Mouse (Mus musculus) midbrain, postnatal 0 days (tissue): Measurements from ENCODE around the gene Wfikkn2. TPM values are rescaled to one million over a fixed set of nuclear protein-coding genes. Genes with fewer than 3 reads are reported as not detected.
"Not testable (repeated sequence)": the region's sequence is repeated elsewhere in the genome, so short reads cannot be mapped to it uniquely, and the experiment has no call there.

Experiments
- ATAC-seq: fragments of 200-750 bp; cut with Nextera tagmentation; 2 replicates; pipeline ENCODE4 v1.8.0; 2017; ENCODE audit warnings: moderate number of reproducible peaks, mild to moderate bottlenecking, moderate TSS enrichment, moderate library complexity; ENCODE audit not compliant: low FRiP score
- DNase-seq: peaks from one replicate; pipeline ENCODE4 v3.0.0-alpha.2; 2015; ENCODE audit warnings: low spot score
- H3K27ac ChIP-seq: fragments of 300-500 bp; sonication (generic); 2 replicates; pipeline ENCODE4 v1.5.1; 2014; ENCODE audit warnings: low read depth, mild to moderate bottlenecking, low read length, mixed read lengths
- H3K27me3 ChIP-seq: fragments of 300-500 bp; sonication (generic); 2 replicates; pipeline ENCODE4 v1.6.1; 2014; ENCODE audit warnings: low read length, control low read depth, mixed read lengths; ENCODE audit not compliant: insufficient read depth
- H3K36me3 ChIP-seq: fragments of 300-500 bp; sonication (generic); 2 replicates; pipeline ENCODE4 v1.6.1; 2014; ENCODE audit warnings: low read length, control low read depth, mixed read lengths; ENCODE audit not compliant: insufficient read depth
- H3K4me1 ChIP-seq: fragments of 300-500 bp; sonication (generic); 2 replicates; pipeline ENCODE4 v1.6.1; 2014; ENCODE audit warnings: mild to moderate bottlenecking, control low read depth, antibody characterized with exemption, low read length, mixed read lengths; ENCODE audit not compliant: insufficient read depth
- H3K4me2 ChIP-seq: fragments of 300-500 bp; sonication (generic); 2 replicates; pipeline ENCODE4 v1.6.1; 2014; ENCODE audit warnings: low read depth, mild to moderate bottlenecking, low read length, mixed read lengths; ENCODE audit not compliant: poor library complexity, severe bottlenecking
- H3K4me3 ChIP-seq: fragments of 300-500 bp; sonication (generic); 2 replicates; pipeline ENCODE4 v1.5.1; 2014; ENCODE audit warnings: low read depth, mild to moderate bottlenecking, low read length, moderate library complexity
- H3K9ac ChIP-seq: fragments of 300-500 bp; sonication (generic); replicated peaks from 2 replicates; pipeline ENCODE4 v1.6.1; 2014; ENCODE audit warnings: mild to moderate bottlenecking, low read length, moderate library complexity, mixed read lengths; ENCODE audit not compliant: poor library complexity, severe bottlenecking
- H3K9me3 ChIP-seq: fragments of 300-500 bp; sonication (generic); 2 replicates; pipeline ENCODE4 v1.6.1; 2016; ENCODE audit warnings: low read length, control low read depth
- CTCF ChIP-seq: IDR thresholded peaks from 2 replicates; pipeline ENCODE4 v1.5.1; 2016; ENCODE audit warnings: antibody characterized with exemption, mild to moderate bottlenecking
- WGBS: fragments of 180-500 bp; shearing (Covaris S2); extraction: QIAGEN DNeasy Blood & Tissue Kit; methylation state at CpG from one replicate; pipeline ENCODE4 v1.1.7; 2014; 5-methylcytosine and 5-hydroxymethylcytosine counted together
- polyA plus RNA-seq: library from polyadenylated mRNA; unstranded; fragments of >200 nt; fragmentation: Nextera tagmentation; extraction: Ambion mirVana; gene quantifications from 2 replicates; pipeline ENCODE4 v1.2.1, GENCODE M21; 2015
- total RNA-seq: library from RNA; depleted of rRNA; stranded (reverse); fragments of >200 nt; gene quantifications from 2 replicates; pipeline ENCODE4 v1.2.3, GENCODE M21; 2014

Gene Wfikkn2
- total and polyA plus RNA-seq, 2 experiments from 2014 or later = 2.6 to 10.0 TPM

DNA sequence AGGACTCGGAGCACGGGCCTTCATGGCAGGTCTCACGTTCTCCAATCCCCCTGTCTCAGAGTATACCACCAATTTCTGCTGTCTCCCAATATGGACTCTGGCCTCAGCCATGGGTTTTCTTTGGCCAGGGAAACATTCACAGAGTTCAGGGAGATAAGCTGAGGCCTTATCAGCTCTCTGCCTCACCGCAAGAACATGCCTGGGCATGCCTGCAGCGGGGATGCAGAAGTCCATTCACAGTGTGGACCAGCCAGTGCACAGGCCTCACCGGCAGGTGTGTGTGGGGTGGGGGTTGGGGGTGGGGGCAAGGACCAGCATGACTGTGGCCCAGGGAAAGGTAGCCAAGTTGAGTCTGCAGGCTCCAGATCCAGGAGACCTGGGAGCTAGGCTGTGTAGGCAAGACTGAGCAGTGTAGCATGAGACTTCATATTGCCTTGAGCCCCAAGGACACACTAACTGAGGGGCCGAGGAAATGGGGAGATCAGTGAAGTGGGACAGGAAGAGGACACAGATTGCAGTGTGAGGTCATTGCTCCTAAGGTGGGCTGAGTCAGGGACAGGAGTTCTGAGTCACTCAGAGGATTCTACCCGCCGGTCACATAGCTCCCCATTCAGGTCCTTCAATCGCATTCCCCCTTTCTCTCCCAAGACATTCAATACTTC, 28.5 kb upstream of the Wfikkn2 start:
- TF ChIP-seq CTCF = no peak
- Histone ChIP-seq H3K27me3 (no peaks in the 10 kb centered on the region), H3K9me3 (no peaks in the 10 kb centered on the region), H3K9ac (no peak overlapping the region), H3K4me2 (no peak overlapping the region), H3K4me3 (no peak overlapping the region), H3K4me1 (no peaks in the 10 kb centered on the region), H3K27ac (no peak overlapping the region), H3K36me3 (no peaks in the 10 kb centered on the region)
- no peak for ATAC-seq
- no peak for DNase-seq
- 92% methylated on average over 10 of the region's 10 CpGs for WGBS

DNA sequence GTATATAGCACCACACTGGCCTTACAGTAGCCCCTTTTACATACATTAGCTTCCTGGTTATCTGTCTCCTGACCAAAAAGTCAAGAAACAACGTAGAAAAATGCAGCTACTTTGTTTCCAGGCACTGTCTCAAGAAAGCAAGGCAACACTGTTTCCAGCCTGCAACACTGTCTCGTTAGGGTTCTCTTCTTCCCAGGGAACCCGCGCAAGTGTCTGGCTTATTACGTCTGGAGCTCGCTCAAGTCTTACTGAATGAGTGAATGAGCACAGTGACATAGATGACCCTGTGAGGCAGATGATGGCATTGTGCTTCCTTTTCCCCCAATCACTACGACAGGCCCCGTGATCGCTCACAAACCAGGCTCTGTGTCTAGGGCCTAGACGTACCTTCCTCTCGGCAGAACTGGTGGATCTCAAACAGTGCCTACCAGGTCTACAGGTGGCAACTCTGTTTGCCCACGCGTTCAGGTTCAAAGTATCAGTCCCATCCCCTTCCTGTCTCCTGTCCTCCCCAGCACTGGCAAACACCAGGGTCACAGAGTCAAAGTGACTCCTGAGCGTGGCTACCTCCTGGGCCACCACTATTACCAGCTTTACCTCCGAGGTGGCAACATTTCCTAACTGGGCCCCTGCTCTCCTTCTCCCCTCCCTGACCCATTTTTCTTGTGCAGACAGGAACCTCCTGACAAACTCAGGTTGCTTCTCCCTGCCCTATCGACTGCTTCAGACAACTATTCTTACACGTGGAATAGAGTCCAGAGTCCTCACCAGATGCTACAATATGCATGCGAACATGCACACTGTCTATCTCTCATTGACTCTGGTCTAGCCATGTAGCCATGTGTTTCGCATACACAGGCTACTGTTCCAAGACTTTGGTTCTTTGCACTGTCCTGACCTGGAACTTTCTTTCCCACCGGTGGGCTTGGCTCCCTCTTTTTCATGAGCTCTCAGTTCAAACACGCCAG, 27.4 kb upstream of the Wfikkn2 start:
- DNase-seq = no peak
- Histone ChIP-seq H3K4me2 (no peak overlapping the region), H3K27me3 (no peaks in the 10 kb centered on the region), H3K9ac (no peak overlapping the region), H3K36me3 (no peaks in the 10 kb centered on the region), H3K27ac (no peak overlapping the region), H3K4me3 (no peak overlapping the region), H3K4me1 (no peaks in the 10 kb centered on the region), H3K9me3 (no peaks in the 10 kb centered on the region)
- no peak for ATAC-seq
- TF ChIP-seq CTCF = no peak
- WGBS = 88% methylated on average over 21 of the region's 21 CpGs

DNA sequence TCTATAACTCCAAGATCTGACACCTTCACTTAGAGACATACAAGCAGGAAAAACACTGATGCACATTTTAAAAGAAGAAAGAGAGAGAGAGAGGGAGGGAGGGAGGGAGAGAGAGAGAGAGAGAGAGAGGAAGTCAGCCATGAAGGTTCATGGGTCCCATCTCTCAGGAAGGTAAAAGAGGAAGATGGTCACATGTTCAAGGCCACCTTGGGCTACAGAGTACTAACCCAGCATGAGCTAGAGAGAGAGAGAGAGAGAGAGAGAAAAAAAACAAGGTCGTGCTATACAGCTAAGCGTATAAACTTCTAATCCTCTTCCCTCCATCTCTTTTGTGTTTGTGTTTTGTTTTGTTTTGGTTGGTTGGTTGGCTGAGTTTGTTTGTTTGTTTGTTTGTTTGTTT, 25.2 kb upstream of the Wfikkn2 start:
- Histone ChIP-seq H3K27me3 (no peaks in the 10 kb centered on the region), H3K9me3 (no peaks in the 10 kb centered on the region), H3K36me3 (no peaks in the 10 kb centered on the region), H3K4me2 (no peak overlapping the region), H3K4me1 (no peaks in the 10 kb centered on the region), H3K4me3 (no peak overlapping the region), H3K27ac (no peak overlapping the region), H3K9ac (no peak overlapping the region)
- DNase-seq (no peak), ATAC-seq (no peak)
- WGBS = 93% methylated on average over 2 of the region's 2 CpGs
- TF ChIP-seq CTCF = no peak

DNA sequence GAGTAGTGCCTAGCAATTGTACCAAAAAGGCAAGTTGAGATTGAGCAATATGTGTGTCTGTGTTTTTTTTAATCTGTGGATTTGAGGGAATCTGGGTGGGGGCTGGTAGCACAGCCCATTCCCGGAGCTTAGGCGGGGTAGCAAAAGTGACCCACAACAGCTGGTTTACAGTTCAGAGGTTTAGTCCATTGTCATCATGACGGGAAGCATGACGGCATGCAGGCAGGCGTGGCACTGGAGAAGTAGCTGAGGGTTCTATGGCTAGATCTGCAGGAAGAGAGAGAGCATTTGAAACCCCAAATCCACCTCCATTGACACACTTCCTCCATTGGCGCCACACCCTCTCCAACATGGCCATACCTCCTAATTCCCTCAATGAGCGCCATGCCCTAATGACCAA, 24.1 kb upstream of the Wfikkn2 start:
- TF ChIP-seq CTCF = no peak
- 92% methylated on average over 7 of the region's 7 CpGs for WGBS

DNA sequence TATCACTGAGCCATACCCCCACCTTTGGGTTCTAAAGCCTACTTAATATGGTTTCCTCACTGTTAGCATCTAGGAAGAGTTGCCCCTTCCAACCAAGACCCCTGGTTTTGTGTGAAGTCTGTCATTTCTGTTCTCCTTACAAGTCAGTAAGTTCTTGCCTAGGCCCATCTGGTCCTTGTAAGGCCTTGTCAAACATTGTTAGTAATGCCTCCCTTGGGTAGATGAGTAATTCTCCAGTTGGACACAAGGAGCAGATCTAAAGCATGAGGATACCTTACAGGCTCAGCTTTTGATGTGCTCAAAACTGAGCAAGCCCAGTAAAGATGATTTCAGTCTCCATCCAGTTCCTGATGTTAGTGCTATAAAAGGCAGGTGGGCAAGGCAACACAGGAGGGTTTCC, 23.0 kb upstream of the Wfikkn2 start:
- no peak for DNase-seq
- H3K9ac ChIP-seq = no peak overlapping the region
- no peak overlapping the region for H3K4me3 ChIP-seq
- no peak overlapping the region for H3K27ac ChIP-seq
- H3K4me1 ChIP-seq = no peaks in the 10 kb centered on the region
- H3K27me3 ChIP-seq = no peaks in the 10 kb centered on the region
- H3K36me3 ChIP-seq = no peaks in the 10 kb centered on the region
- H3K4me2 ChIP-seq = no peak overlapping the region
- ATAC-seq = no peak
- TF ChIP-seq CTCF = no peak
- H3K9me3 ChIP-seq = no peaks in the 10 kb centered on the region

More for the DNA sequence above, 24.1 kb upstream of the Wfikkn2 start:
- Histone ChIP-seq H3K36me3 (no peaks in the 10 kb centered on the region), H3K4me2 (no peak overlapping the region), H3K4me1 (no peaks in the 10 kb centered on the region), H3K4me3 (no peak overlapping the region), H3K9ac (no peak overlapping the region), H3K9me3 (no peaks in the 10 kb centered on the region), H3K27ac (no peak overlapping the region), H3K27me3 (no peaks in the 10 kb centered on the region)
- no peak for ATAC-seq
- DNase-seq = no peak

DNA sequence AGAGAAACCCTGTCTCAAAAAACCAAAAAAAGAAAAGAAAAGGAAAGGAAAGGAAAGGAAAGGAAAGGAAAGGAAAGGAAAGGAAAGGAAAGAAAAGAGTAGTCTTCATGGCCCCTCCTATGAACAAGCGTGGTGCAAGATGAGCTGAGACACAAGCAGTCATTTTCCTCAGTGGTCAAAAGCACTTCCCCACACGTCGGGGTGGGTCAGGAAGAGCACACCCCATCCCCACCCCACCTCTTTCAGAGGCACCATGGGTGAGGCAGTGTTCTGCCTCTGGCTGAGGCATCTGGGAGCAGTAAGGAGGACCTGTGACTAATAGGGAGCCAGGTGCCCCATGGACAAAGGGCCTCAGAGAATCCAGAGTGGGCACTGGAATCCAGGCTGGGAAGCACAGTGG, 20.4 kb upstream of the Wfikkn2 start:
- DNase-seq, ATAC-seq, H3K4me1 ChIP-seq, H3K36me3 ChIP-seq, H3K9me3 ChIP-seq, H3K4me2 ChIP-seq, H3K27me3 ChIP-seq, H3K4me3 ChIP-seq, H3K9ac ChIP-seq, H3K27ac ChIP-seq: not testable (repeated sequence)
- 90% methylated on average over 3 of the region's 3 CpGs for WGBS
